Mouse (Mus musculus): ENCODE data around the gene Dst. TPM values are rescaled to one million over a fixed set of nuclear protein-coding genes. Genes with fewer than 3 reads are reported as not detected.

The Dst gene
- polyA plus RNA-seq, 1 experiment from 2014 or later = 3.3 TPM

DNA sequence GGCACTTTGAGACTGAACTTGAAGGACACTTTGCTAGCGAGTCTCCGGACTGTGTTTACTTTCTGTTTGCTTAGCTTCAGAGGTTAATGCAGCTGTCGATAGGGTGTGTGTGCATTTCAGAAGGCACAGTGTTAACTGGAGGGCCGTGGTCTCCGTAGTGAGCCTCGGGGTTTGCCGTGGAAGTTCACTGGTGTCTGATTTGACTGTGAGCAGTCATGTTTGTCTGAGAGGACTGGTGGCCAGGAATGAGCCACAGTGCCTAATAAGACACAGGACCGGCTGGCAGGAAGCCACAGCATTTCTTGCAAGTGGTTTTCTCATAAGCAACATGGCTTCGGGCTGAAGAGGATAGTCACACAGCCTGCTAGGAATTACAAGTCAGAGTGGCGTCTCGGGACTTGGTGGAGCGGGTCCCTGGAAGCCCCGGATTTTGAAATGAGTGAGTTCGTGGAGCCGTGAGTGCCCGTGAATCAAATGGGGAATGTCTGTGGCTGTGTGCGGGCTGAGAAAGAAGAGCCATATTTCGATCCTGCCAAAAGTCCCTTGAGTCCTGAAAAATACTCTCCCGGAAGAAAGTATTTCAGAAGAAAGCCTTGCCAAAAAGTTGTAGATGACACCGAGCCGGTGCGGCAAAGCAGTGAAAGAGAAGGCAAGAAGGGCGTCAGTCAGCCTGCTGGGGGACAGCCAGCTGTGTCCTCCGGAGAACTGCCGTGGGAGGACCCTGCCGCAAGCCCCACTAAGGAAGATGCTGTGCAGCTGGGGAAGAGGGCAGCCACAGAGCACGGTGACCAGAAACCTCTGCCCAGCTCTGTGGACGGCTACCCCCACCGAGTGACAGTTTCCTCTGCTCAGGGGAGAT lies 213.4 kb downstream of the Dst start:
- ATAC-seq (ENCODE audit: low read depth) (0 out of 2 replicates have a peak, but pooled peaks have one; percentile 49), DNase-seq (no peak)
- Histone ChIP-seq H3K36me3 (no peaks in the 10 kb centered on the region), H3K4me2 (peak overlapping the region; percentile 41), H3K9ac (peak overlapping the region; percentile 41), H3K9me3 (replicated peaks) (no peaks in the 10 kb centered on the region), H3K4me1 (replicated peaks) (0 out of 2 replicates have a peak, but pooled peaks cover 5% of the 10 kb centered on the region), H3K27ac (peak overlapping the region; percentile 47), H3K27me3 (no peaks in the 10 kb centered on the region), H3K4me3 (replicated peaks) (peak overlapping the region; percentile 30)
- WGBS (ENCODE audit: insufficient replicate concordance) = 62% methylated on average over 29 of the region's 29 CpGs

DNA sequence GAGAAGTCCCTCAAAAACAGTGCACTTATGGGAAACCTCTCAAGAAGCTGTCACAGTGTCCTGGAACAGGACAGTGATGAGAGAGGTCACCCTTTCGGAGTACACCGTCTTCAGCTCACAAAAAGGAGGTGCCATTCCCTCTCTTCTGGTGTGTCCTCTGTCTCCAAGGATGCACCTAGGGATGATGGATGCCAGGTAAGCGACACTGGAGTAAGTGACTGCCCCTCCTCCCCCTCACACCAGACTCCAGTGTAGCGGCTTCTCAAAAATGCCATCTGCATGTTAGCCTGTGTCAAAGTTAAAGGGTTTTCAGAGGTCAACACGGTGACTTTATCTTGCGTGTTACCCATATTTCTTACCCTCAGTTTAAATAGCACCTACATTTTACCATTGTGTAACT lies 214.2 kb downstream of the Dst start:
- H3K4me2 ChIP-seq = peak overlapping the region; percentile 41
- H3K27ac ChIP-seq = no peak overlapping the region
- no peaks in the 10 kb centered on the region for H3K9me3 ChIP-seq (replicated peaks)
- no peaks in the 10 kb centered on the region for H3K27me3 ChIP-seq
- no peak for DNase-seq
- H3K9ac ChIP-seq = no peak overlapping the region
- ATAC-seq (ENCODE audit: low read depth) = no peak
- 0 out of 2 replicates have a peak overlapping the region, but pooled peaks have one; percentile 2 for H3K4me3 ChIP-seq (replicated peaks)
- H3K4me1 ChIP-seq (replicated peaks) = 0 out of 2 replicates have a peak, but pooled peaks cover 5% of the 10 kb centered on the region
- WGBS (ENCODE audit: insufficient replicate concordance) = 70% methylated on average over 6 of the region's 6 CpGs
- no peaks in the 10 kb centered on the region for H3K36me3 ChIP-seq

DNA sequence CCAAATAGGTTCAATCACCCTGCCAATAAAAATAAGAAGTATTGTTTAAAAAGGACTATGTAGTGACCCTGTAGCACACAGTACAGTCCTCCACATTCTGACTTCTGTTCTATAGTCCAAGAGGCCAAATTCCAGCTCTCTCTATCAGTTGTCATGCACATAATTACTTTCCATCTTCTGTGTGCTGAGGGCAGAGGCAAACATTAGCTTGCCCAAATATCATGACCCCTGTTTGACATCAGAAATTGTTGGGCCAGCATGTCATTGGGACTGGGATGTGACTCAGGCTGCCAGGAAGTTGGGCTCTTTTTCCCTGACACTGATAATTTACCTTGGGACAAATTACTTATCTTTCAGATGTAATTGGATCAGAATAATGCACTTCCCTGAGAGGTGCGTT lies 214.9 kb downstream of the Dst start:
- 64% methylated on average over 1 of the region's 1 CpGs for WGBS (ENCODE audit: insufficient replicate concordance)
- no peak for ATAC-seq (ENCODE audit: low read depth)
- no peak overlapping the region for H3K9ac ChIP-seq
- H3K4me1 ChIP-seq (replicated peaks) = 0 out of 2 replicates have a peak, but pooled peaks cover 9% of the 10 kb centered on the region
- no peaks in the 10 kb centered on the region for H3K36me3 ChIP-seq
- no peak for DNase-seq
- no peaks in the 10 kb centered on the region for H3K27me3 ChIP-seq
- no peak overlapping the region for H3K4me2 ChIP-seq
- no peak overlapping the region for H3K4me3 ChIP-seq (replicated peaks)
- H3K9me3 ChIP-seq (replicated peaks) = no peaks in the 10 kb centered on the region
- no peak overlapping the region for H3K27ac ChIP-seq

DNA sequence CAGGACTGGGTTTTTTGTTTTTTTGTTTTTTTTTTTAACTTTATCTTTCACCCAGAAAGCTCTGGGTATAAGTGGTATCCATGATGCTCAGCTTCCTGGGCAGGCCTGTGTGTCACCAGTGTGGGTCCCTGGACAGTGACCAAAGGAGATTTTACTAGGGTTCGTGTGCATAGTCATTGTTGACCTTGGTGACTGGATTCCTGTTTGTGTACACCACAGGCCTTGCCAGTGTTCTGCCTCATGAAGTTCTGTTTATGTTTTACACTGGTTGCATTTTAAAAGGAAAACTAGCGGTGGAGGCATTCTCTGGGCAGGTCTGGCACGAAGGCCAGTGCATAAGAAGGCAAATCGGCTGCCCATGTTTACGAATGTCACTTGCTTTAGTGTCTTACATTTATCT lies 215.3 kb downstream of the Dst start:
- H3K9ac ChIP-seq = no peak overlapping the region
- no peaks in the 10 kb centered on the region for H3K36me3 ChIP-seq
- peak overlapping the region; percentile 15; the same call in 1 of the 2 replicates for H3K4me2 ChIP-seq
- WGBS (ENCODE audit: insufficient replicate concordance) = 73% methylated on average over 5 of the region's 5 CpGs
- 0 out of 2 replicates have a peak, but pooled peaks cover 10% of the 10 kb centered on the region for H3K4me1 ChIP-seq (replicated peaks)
- H3K9me3 ChIP-seq (replicated peaks) = no peaks in the 10 kb centered on the region
- no peak for ATAC-seq (ENCODE audit: low read depth)
- DNase-seq = no peak
- H3K27me3 ChIP-seq = no peaks in the 10 kb centered on the region
- no peak overlapping the region for H3K27ac ChIP-seq
- H3K4me3 ChIP-seq (replicated peaks) = no peak overlapping the region

DNA sequence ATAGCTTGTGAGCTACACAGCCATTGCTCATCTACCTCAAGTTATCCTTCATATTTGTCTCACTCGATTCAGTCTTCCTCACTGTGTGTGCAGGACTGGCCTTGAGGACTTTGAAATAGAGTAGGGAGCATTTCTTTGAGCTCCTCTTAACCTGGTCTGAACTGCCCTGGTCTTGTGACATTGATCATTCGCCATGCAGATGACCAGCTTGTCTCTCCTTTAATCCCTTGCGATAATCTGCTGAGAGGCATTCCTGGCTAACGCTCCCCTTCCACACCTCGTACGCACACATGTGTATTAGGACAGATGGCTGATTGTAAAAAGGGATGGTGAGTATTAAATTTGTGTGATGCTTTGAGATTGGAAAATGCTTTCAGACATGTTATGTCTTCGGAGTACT lies 216.4 kb downstream of the Dst start:
- no peaks in the 10 kb centered on the region for H3K9me3 ChIP-seq (replicated peaks)
- H3K9ac ChIP-seq = no peak overlapping the region
- DNase-seq = no peak
- no peak overlapping the region for H3K27ac ChIP-seq
- H3K27me3 ChIP-seq = no peaks in the 10 kb centered on the region
- no peak for ATAC-seq (ENCODE audit: low read depth)
- H3K4me3 ChIP-seq (replicated peaks) = no peak overlapping the region
- 0 out of 2 replicates have a peak, but pooled peaks cover 10% of the 10 kb centered on the region for H3K4me1 ChIP-seq (replicated peaks)
- H3K4me2 ChIP-seq = no peak overlapping the region
- no peaks in the 10 kb centered on the region for H3K36me3 ChIP-seq
- WGBS (ENCODE audit: insufficient replicate concordance) = 71% methylated on average over 7 of the region's 7 CpGs

DNA sequence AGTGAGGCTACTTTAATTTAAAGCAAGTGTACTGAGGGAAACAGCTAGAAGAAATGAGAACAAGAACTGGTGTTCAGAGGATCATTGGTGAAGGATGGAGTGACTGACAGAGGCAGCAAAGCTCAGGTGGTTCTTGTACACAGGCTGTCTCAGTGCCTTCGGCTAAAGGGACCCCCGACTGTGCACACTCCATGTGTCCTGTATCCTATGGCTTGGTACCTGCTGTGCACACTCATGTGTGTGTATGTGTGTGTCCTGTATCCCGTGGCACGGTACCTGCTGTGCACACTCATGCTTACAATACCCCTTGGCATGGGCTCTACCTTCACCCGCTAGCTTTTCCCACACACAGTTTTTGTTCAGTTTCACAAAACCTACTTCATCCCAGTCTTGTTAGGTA lies 217.1 kb downstream of the Dst start:
- DNase-seq (no peak), ATAC-seq (ENCODE audit: low read depth) (no peak)
- H3K36me3 ChIP-seq = no peaks in the 10 kb centered on the region
- H3K9me3 ChIP-seq (replicated peaks) = no peaks in the 10 kb centered on the region
- H3K4me3 ChIP-seq (replicated peaks) = no peak overlapping the region
- H3K27ac ChIP-seq = no peak overlapping the region
- no peaks in the 10 kb centered on the region for H3K27me3 ChIP-seq
- 76% methylated on average over 5 of the region's 5 CpGs for WGBS (ENCODE audit: insufficient replicate concordance)
- H3K4me2 ChIP-seq = no peak overlapping the region
- no peak overlapping the region for H3K9ac ChIP-seq
- H3K4me1 ChIP-seq (replicated peaks) = 0 out of 2 replicates have a peak, but pooled peaks cover 10% of the 10 kb centered on the region

DNA sequence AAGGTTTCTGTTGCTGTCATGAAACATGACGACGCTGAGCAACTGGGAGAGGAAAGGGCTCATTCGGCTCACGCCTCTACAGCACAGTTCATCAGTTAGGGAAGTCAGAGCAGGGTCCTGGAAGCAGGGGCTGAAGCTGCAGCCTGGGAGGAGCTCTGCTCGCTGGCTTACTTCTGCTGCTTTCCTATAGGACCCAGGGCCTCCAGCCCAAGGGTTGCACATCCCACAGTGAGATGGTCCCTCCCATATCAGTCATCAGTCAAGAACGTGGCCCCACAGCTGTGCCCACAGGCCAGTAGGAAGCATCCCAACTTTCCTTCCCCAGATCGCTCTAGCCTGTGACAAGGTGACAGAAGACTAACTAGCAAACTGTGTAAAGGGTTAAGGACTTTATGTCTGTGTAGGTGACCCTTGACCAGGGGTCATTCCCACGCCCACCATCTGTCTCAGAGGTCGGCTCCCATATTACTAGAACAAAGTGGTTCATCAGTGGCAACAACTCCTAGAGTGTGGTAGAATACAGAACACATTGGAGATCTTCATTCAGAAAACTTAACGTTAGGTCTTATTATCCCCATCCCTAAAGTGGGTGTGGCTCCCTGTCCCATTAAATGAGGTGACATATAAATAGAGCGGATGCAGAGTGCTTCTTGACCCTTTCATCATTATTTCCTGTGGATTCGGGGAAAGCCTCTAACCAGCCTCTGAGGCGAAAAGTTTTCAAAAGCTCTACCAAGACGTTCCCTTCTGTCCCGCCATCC lies 219.9 kb downstream of the Dst start:
- no peak overlapping the region for H3K27ac ChIP-seq
- H3K27me3 ChIP-seq = no peaks in the 10 kb centered on the region
- ATAC-seq (ENCODE audit: low read depth) (no peak), DNase-seq (no peak)
- 0 out of 2 replicates have a peak, but pooled peaks cover 6% of the 10 kb centered on the region for H3K4me1 ChIP-seq (replicated peaks)
- no peak overlapping the region for H3K4me3 ChIP-seq (replicated peaks)
- 56% methylated on average over 15 of the region's 15 CpGs for WGBS (ENCODE audit: insufficient replicate concordance)
- no peaks in the 10 kb centered on the region for H3K9me3 ChIP-seq (replicated peaks)
- H3K4me2 ChIP-seq = no peak overlapping the region
- H3K9ac ChIP-seq = no peak overlapping the region
- H3K36me3 ChIP-seq = no peaks in the 10 kb centered on the region

DNA sequence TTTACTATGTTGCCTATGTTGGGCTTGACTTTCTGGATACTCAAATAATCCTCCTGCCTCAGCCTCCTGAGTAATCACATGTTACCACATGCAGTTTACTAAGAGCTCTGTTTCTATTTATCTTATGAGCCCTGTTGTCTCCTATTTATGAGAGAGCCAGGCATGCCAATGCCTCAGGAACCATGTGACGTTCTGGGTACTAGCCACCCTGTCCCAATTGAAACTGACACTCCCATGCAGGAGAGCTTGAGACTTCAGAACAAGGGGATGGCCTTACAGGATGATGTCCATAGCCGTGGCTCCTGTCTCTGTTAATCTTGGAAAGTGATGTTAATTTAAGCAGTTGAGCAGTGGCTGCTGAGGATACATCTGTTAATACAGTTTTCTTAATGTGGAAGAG lies 220.8 kb downstream of the Dst start:
- DNase-seq = no peak
- no peak overlapping the region for H3K27ac ChIP-seq
- 46% methylated on average over 2 of the region's 2 CpGs for WGBS (ENCODE audit: insufficient replicate concordance)

DNA sequence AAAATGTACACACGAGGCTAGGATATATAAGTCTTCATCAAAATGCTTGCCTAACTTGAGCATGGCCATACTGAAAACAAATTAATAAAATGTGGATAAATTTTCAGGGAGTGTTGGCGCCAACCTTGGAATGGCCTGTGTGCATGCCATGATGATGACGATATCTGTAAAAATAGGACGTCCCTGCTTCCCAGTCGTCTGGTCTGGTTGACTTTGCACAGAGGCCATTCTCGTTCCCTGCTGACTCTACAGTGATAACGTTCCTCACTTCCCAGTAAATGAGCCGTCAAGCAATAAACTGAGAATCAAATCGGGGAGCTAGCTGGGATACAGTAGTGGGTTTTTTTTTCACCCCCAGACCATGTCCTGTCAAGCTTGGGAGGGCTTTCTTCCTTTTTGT lies 221.7 kb downstream of the Dst start:
- H3K4me3 ChIP-seq (replicated peaks) = no peak overlapping the region
- no peaks in the 10 kb centered on the region for H3K27me3 ChIP-seq
- DNase-seq (no peak), ATAC-seq (ENCODE audit: low read depth) (no peak)
- no peak overlapping the region for H3K4me2 ChIP-seq
- WGBS (ENCODE audit: insufficient replicate concordance) = 56% methylated on average over 9 of the region's 9 CpGs
- no peak overlapping the region for H3K9ac ChIP-seq
- no peak overlapping the region for H3K27ac ChIP-seq
- peaks cover 8% of the 10 kb centered on the region; the same call in 1 of the 2 replicates for H3K4me1 ChIP-seq (replicated peaks)
- H3K9me3 ChIP-seq (replicated peaks) = no peaks in the 10 kb centered on the region
- H3K36me3 ChIP-seq = no peaks in the 10 kb centered on the region

More for the DNA sequence above, 220.8 kb downstream of the Dst start:
- Histone ChIP-seq H3K9me3 (replicated peaks) (no peaks in the 10 kb centered on the region), H3K4me3 (replicated peaks) (no peak overlapping the region), H3K36me3 (no peaks in the 10 kb centered on the region), H3K27me3 (no peaks in the 10 kb centered on the region), H3K4me1 (replicated peaks) (peaks cover 8% of the 10 kb centered on the region; the same call in 1 of the 2 replicates), H3K9ac (no peak overlapping the region), H3K4me2 (no peak overlapping the region)
- no peak for ATAC-seq (ENCODE audit: low read depth)

DNA sequence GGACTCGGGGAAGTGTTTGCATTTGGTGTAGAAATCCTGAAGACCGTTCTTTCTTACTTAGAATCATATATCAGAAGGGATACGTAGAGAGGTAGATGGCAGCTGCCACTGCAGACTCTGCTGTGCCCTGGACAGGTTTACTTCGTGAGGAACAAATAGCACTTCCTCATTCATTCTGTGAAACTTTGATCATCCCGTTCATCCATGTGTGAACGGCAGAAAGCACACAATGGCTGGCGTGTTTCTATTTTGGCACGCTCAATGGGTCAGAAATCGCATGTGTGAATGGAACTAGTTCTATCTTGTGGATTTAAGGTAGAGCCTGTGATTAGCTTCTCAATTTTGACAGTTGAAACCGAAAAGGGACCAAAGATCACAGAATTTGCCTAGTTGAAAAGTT lies 222.8 kb downstream of the Dst start:
- H3K9me3 ChIP-seq (replicated peaks) = no peaks in the 10 kb centered on the region
- H3K4me1 ChIP-seq (replicated peaks) = peaks cover 8% of the 10 kb centered on the region; the same call in 1 of the 2 replicates
- no peak for ATAC-seq (ENCODE audit: low read depth)
- no peaks in the 10 kb centered on the region for H3K27me3 ChIP-seq
- no peaks in the 10 kb centered on the region for H3K36me3 ChIP-seq
- no peak overlapping the region for H3K4me2 ChIP-seq
- H3K27ac ChIP-seq = no peak overlapping the region
- H3K4me3 ChIP-seq (replicated peaks) = no peak overlapping the region
- WGBS (ENCODE audit: insufficient replicate concordance) = 68% methylated on average over 10 of the region's 10 CpGs
- DNase-seq = no peak
- no peak overlapping the region for H3K9ac ChIP-seq

DNA sequence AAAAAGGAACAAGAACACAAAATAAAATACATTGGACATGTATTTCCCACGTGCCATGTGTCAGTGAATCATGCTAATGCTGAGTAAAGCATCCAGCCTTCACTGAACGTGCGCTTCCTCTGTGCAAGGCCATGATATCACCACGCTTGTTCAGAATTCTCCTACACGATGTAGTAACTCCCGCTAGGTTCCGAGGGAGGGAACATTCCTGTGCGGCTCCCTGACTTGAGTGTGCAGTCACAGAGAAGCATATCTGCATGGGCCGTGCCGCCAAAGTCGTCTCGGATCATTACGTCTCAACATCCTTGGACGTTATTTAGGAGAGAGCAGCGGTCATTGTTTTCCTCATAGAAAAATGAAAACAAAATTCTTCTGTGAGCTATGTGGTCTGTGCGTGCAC lies 224.8 kb downstream of the Dst start:
- H3K4me3 ChIP-seq (replicated peaks) = no peak overlapping the region
- ATAC-seq (ENCODE audit: low read depth) (no peak), DNase-seq (no peak)
- H3K27ac ChIP-seq = no peak overlapping the region
- 77% methylated on average over 16 of the region's 16 CpGs for WGBS (ENCODE audit: insufficient replicate concordance)
- H3K27me3 ChIP-seq = no peaks in the 10 kb centered on the region
- peaks cover 5% of the 10 kb centered on the region; the same call in 1 of the 2 replicates for H3K4me1 ChIP-seq (replicated peaks)
- no peak overlapping the region for H3K4me2 ChIP-seq
- H3K36me3 ChIP-seq = no peaks in the 10 kb centered on the region
- no peaks in the 10 kb centered on the region for H3K9me3 ChIP-seq (replicated peaks)
- H3K9ac ChIP-seq = no peak overlapping the region

All from liver, embryonic 13.5 days (tissue).